Mouse (Mus musculus) fat pad, adult 2 months (tissue): Measurements from ENCODE around the gene Nufip1.

Source experiments
- DNase-seq: peaks from one replicate; pipeline ENCODE4 v3.0.0-alpha.2; 2011; ENCODE audit warnings: low read depth, low spot score; ENCODE audit errors: extremely low read depth

Nufip1 gene

GRCm38 (mm10) chr14:76178447-76178846 is 67.8 kb downstream of the Nufip1 start:
- DNase-seq = no peak

GRCm38 (mm10) chr14:76179343-76179742 is 68.7 kb downstream of the Nufip1 start:
- no peak for DNase-seq

GRCm38 (mm10) chr14:76185358-76185757 is 74.7 kb downstream of the Nufip1 start:
- DNase-seq = no peak

GRCm38 (mm10) chr14:76186299-76186698 is 75.6 kb downstream of the Nufip1 start:
- DNase-seq = no peak
